Mouse (Mus musculus) spleen, postnatal 4 days (tissue): Measurements from ENCODE around the gene Chmp4b.

Experiments used
- DNase-seq, 2 experiments: peaks; one replicate each; pipeline ENCODE4 v3.0.0; 2022; ENCODE audit warnings: low spot score in 2 of 2

Gene Chmp4b

DNA sequence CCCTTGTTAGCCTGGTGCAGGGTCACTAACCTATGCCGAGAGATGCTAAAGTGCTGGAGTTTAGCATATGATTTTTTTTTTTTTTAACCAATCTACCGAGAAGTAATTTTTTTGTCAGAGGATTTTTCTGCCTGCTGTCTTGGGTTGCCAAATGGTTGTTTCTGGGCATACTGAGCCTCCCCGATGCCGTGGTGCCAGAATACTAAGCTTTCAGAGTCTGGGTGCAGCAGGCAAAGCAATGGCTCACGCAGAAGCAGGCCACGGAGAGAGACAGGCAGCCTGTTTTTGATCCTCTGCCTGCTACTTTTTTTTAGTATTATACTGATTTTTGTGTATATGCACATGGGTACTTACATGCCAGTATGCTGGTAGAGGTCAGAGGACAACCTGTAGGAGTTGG lies 29.4 kb downstream of the Chmp4b start:
- DNase-seq: no peak

DNA sequence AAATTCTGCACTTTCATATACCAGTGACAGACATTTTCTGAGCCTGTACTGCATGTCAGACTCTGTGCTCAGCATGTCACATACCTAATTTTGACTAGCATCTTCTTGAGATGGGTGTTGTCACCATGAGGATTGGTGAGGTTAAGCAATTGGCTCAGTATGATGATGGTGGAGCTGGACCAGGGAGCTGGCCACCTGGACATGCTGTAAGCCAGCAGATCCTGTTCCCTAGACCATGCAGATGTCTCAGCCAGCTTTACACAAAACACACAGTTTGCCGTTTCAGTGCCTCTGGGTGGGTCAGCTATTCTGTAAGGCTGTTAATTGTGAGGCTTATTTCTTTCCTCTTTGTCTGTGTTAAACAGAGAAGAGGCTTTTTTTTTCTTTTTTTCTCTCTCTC lies 31.2 kb downstream of the Chmp4b start:
- DNase-seq: no peak

- DNase-seq: no peak
Measured at GRCm38 (mm10) chr2:154684901-154685470, 33.5 kb downstream of the Chmp4b start.

- no peak for DNase-seq
Measured at GRCm38 (mm10) chr2:154685772-154686171, 34.3 kb downstream of the Chmp4b start.

DNA sequence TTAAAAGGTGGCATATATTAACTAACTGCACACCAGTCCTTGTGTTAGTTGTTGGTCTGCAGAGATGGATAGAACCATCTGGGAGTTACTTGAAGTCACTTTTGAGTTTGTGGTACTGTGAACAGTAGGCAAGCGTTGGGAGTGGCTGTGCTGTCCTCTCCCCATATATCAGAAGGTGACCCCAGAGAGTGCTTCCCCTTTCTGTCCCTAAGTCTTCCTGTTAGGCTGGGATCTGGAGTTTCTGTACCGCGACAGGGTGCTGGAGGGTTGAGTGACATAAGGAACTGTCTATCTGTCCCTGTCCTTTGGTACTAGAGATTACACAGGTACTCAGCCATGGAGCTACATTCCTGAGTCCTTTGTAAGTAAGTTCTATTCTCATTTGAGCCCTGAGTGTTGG lies 35.3 kb downstream of the Chmp4b start:
- DNase-seq: no peak

GRCm38 (mm10) chr2:154689391-154689790 lies 37.9 kb downstream of the Chmp4b start:
- no peak for DNase-seq

- no peak for DNase-seq
Measured at GRCm38 (mm10) chr2:154690959-154691358, 39.5 kb downstream of the Chmp4b start.

DNA sequence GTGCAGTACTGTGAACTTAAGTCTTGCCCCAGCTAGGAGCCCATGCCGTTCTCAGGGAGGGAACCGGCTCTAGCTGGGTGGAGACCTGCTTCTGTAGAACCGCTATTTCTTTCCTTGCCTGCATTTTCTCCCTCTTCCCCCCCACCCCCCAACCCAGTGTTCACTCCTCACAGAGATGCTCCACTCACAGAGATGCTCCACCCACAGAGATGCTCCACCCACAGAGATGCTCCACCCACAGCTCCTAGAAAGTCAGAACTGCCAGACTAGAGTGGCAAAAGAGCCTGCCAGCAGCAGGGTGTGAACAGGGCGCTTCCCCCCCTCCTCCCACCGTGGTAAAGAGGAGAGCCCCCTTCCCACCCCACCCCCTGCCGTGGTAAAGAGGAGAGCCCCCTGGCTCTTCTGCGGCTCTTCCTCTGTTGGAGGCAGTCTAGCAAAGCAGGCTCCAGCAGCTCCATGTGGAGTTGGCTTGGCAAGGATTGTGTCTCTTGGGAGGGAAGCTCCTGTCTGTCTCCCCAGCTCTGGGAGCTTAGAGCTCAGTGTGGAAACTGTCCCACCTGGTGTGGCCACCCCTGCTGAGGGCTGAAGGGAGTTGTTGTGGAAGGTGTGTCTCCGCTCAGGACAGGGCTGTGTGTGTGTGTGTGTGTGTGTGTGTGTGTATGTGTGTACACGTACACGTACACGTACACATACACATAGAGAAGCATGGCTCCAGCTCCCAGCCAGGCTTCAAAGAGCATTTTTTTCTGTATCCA lies 41.9 kb downstream of the Chmp4b start:
- DNase-seq: no peak

GRCm38 (mm10) chr2:154693941-154694256 lies 42.4 kb downstream of the Chmp4b start:
- DNase-seq: no peak

- no peak for DNase-seq
Measured at GRCm38 (mm10) chr2:154695690-154696089, 44.2 kb downstream of the Chmp4b start.

GRCm38 (mm10) chr2:154696660-154697059 lies 45.2 kb downstream of the Chmp4b start:
- no peak for DNase-seq

DNA sequence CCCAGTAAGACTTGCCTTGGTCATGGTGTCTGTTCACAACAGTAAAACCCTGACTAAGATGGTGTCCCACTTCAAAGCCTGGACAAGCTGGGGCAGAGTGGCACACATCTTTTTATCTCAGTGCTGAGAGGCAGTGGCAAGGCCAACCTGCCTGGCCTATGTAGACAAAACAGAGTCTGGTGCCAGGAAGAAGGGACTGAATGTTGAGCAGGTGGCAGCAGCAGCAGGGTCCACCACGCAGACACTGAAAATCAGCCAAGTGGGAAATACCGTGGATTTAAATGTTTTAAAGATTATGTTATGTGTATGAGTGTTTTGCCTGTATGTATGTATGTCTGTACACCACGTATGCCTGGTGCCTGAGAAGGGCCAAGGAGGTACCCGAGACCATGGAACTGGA lies 47.9 kb downstream of the Chmp4b start:
- DNase-seq: no peak

DNA sequence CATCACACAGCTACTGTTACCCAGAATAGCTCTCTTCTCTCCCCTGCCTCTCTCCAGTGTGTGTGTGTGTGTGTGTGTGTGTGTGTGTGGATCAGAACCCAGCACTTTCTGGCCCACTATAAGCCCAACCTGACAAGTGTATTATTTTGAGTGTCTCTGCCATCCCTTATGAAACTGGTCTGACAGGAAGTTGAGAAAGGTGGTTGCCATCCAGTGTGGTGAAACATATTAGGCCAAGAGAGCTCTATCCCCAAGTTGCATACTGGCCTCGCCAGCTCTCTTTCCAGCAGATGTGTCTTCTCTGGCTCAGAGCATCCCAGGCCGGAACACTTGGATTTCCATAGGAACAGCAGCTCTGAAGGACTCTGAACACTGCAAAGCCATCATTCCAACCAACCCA lies 48.7 kb downstream of the Chmp4b start:
- no peak for DNase-seq

- DNase-seq: peak; percentile 62 to 89
Measured at GRCm38 (mm10) chr2:154702637-154703315, 51.3 kb downstream of the Chmp4b start.

DNA sequence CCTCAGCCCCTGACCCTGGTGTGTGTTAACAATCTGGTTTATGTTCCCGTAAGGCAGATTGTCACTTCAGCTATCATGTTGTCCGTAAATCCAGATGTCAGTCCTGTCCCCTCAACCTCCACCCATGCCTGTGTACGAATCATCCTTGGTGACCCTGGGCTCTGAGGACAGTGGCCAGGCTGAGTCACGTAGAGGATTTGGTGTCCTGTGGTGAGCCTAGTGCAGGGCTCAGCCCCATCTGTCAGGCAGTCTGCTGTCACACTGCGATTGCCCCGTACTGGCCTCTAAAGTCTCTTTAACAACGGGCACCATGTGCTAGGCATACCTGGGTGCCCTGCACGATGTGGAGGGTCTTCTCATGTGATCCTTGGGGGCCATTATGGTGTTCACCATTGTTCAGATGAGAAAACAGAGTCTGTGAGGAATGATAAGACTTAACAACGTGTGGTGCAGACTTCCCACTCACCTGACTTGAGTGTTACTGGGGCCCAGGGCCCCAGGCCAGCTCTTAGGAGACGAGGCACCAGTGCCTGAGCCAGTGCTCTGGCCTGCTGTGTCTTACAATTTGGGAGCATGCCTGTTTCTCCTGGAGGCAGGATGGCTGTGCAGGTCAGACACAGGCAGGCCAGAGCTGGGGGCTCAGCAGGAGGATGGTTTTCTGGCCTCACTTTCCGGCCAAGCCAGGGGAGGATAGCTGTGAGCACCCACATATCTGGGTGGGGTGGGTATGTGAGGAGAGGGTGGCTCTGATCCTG lies 55.2 kb downstream of the Chmp4b start:
- DNase-seq: no peak

DNA sequence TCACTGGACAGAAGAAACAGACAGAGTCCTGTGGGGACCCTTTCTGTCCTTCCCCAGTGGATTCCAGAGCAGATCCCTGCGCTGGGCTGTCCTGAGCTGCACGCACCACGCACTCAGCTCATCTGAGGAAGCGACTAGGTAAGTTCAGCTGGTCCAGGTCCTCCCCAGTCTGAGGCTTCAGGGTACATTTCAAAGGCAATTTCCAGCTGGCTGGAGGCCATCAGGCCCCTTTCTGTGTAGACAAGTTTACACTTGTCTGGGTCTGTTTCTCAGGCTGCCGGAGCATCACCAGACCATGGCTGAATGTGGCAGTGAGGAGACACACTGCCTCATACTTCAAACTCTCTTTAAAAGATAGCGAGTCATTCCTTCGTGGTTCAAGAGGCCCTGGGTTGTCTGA lies 55.8 kb downstream of the Chmp4b start:
- no peak for DNase-seq

DNA sequence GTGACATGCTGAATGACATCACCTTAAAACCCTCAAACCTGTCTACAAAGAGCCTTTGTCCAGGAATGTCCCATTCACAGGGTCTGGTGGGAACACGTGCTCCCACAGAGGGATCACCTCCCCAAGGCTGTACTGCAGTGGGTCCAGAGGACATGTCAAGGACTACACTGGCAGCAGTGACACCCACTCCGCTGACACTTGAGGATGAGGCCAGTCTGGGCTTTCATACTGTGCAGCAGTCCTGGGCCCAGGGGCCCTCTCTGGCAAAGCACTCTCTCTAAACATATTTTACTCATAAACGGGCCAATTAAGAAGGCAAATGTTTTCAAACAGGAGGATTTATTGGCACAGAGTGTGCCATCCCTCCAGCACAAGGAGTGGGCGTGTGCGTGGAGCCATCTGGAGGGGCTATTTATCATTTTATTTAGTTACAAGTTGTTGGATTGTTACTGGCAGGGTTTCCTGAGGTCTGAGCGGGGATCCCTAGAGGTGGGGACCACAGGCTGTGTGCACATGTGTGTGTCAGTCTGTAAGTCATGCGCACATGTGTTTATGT lies 56.4 kb downstream of the Chmp4b start:
- DNase-seq: no peak

DNA sequence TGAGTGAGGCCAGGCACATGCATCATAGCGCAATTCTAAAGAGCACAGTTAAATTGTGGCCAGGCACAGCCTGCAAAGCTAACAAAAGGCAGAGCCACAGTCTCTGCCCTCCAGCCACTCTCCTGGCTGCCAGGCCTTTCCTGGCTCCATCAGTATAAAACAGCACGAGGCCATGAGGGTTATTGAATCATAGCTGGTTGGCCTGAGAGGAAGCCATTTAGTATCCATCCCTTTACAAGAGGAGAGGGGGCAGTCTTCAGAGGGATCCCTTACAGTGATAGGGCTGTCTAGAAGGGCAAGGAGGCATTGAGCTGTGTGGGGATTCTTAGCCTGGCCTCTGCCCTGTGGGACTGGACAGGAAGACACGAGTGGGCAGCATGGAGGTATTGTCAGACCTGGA lies 60.2 kb downstream of the Chmp4b start:
- no peak for DNase-seq

DNA sequence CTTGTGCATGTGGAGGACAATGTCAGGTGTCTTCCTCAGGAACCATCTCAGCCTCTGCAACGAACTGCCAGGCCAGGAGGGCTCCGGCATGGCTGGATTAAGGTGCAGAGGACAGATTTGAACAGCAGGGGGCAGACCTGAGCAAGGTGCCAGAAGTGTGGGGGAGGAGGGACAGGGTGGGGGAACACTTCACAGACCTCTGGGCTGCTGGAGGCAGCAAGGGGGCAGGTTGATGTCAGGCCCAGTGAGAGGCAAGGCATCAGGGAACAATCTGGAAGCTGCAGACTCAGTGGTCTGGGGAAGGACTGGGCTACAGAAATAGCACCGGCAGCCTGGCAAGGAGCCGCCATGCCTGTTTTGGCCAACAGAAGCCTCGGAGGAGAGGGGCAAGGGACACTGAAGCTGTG lies 60.8 kb downstream of the Chmp4b start:
- DNase-seq: peak; percentile 58 to 86

DNA sequence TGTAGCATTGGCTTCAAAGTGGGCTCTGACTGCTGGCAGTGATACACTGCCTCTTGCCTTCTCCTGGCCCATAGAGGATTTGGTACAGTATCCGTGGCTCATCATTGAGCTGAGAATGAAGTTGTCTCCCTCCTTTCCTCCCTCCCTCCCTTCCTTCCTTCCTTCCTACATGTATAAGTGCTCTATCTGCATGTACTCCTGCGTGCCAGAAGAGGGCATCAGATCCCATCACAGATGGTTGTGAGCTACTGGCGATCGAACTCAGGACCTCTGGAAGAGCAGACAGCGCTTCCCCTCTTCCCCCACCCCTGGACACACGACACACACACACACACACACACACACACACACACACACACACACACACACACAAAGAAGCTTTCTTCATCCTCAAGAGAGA lies 61.6 kb downstream of the Chmp4b start:
- no peak for DNase-seq

DNA sequence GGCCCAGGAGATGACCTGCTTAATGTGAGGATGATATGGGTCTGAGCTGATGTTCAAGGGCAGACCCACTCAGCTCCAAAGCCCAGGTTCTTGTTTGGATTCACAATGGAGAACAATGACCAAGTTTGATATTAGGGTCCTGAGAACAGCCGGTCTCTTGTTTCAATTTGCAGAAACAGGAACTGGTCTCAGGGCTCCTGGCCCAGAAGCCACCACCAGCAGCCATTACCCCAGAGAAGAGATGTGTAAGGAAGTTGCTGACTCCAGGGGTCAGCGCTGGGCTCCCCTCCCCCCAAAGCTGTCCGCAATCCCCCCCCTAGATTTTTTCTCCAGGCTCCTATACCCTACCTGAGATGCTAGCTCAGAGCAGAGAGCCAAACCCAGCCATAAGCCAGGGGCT lies 62.5 kb downstream of the Chmp4b start:
- no peak for DNase-seq

DNA sequence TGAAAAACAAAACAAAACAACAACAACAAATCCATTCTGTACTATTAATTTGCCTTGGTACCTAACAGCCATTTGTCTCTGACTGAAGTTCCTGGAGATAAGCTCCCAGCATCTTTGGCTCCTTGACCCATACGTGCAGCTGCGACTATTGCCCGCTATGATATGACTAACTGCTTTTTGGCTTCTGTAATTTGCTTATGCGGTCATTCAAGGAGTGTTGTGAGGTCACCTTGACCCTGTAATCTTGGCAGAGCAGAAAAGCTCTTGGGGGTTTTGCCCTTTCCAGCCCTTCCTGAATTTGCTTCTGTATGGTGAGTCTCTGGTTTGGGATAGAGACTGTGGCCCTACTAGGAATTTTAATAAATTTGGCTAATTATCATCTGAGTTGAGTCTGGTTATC lies 65.1 kb downstream of the Chmp4b start:
- no peak for DNase-seq
